Mouse (Mus musculus) embryonic facial prominence, embryonic 14.5 days (tissue): ENCODE data around the gene Nup37. TPM values are rescaled to one million over a fixed set of nuclear protein-coding genes. Genes with fewer than 3 reads are reported as not detected.

Experiments used
- ATAC-seq: fragments of 200-750 bp; cut with Nextera tagmentation; 2 replicates; pipeline ENCODE4 v1.8.0; 2017; ENCODE audit warnings: low read depth, moderate number of reproducible peaks, moderate TSS enrichment
- DNase-seq: peaks from one replicate; pipeline ENCODE4 v3.0.0-alpha.2; 2015; ENCODE audit warnings: low spot score
- H3K27ac ChIP-seq: fragments of 300-500 bp; sonication (generic); replicated peaks from 2 replicates; pipeline ENCODE4 v1.5.1; 2014; ENCODE audit warnings: low read depth, mild to moderate bottlenecking, low read length, moderate library complexity
- H3K27me3 ChIP-seq: fragments of 300-500 bp; sonication (generic); replicated peaks from 2 replicates; pipeline ENCODE4 v1.6.1; 2014; ENCODE audit warnings: low read length; ENCODE audit not compliant: control insufficient read depth, insufficient read depth
- H3K36me3 ChIP-seq: fragments of 300-500 bp; sonication (generic); 2 replicates; pipeline ENCODE4 v1.6.1; 2014; ENCODE audit warnings: low read length, mixed read lengths; ENCODE audit not compliant: control insufficient read depth, insufficient read depth
- H3K4me1 ChIP-seq: fragments of 300-500 bp; sonication (generic); 2 replicates; pipeline ENCODE4 v1.6.1; 2014; ENCODE audit warnings: antibody characterized with exemption, low read length; ENCODE audit not compliant: control insufficient read depth, insufficient read depth
- H3K4me2 ChIP-seq: fragments of 300-500 bp; sonication (generic); 2 replicates; pipeline ENCODE4 v1.6.1; 2014; ENCODE audit warnings: low read depth, mild to moderate bottlenecking, low read length, moderate library complexity, mixed read lengths
- H3K4me3 ChIP-seq: fragments of 300-500 bp; sonication (generic); 2 replicates; pipeline ENCODE4 v1.5.1; 2014; ENCODE audit warnings: low read depth, mild to moderate bottlenecking, low read length
- H3K9ac ChIP-seq: fragments of 300-500 bp; sonication (generic); 2 replicates; pipeline ENCODE4 v1.6.1; 2014; ENCODE audit warnings: low read depth, mild to moderate bottlenecking, low read length, moderate library complexity, mixed read lengths
- H3K9me3 ChIP-seq: fragments of 300-500 bp; sonication (generic); 2 replicates; pipeline ENCODE4 v1.6.1; 2016; ENCODE audit warnings: low read length; ENCODE audit not compliant: control insufficient read depth
- WGBS: fragments of 180-500 bp; shearing (Covaris S2); extraction: QIAGEN DNeasy Blood & Tissue Kit; methylation state at CpG from one replicate; pipeline ENCODE4 v1.1.7; 2014; 5-methylcytosine and 5-hydroxymethylcytosine counted together
- polyA plus RNA-seq: library from polyadenylated mRNA; unstranded; fragments of >200 nt; fragmentation: Nextera tagmentation; extraction: Ambion mirVana; gene quantifications from 2 replicates; pipeline ENCODE4 v1.2.1, GENCODE M21; 2014

The Nup37 gene
- polyA plus RNA-seq, result 64.9 and 76.5 TPM in 2 replicates

DNA sequence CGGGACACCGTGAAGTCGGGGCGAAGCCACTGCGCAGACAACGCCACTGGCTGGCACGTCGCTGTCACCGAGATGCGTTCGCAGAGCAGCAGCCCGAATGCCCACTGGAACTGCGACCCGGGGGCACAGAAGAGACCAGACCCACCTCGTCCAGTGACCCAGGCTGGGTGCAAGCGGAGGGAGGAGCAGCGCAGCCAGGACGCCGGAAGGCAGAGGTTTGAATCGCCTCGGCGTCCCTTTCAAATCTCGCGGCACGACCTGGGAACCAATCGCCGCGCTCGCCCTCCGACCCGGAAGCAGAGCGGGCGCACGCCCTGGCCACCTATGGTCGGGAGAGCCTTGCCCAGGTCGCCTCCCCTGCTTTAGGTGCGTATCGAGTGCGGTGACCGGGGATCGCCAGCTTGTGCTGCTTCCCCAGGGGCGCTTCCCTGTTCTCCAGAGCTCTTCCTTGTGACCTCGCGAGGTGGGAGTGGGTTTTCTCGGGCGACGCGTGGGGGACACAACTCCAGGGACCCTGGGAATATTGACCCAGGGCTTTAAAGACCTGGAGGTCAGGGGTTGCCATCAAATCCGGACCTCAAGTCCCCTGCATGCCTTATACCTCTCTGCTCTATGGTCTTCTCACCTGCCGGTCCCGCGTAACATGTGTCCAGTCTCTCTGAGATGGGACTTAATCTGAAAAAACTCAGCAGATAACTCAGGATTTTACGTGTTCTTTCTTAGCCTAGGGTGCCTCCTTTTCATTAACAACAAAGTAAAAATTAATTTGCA, at the start of gene Nup37, which contains the start of gene Parpbp:
Nup37 (plus strand) TSS at position 286 of the 771 bp plus-strand sequence.
Parpbp (minus strand) TSS at position 235 of the 771 bp plus-strand sequence.
- Histone ChIP-seq H3K4me2 (peak within 1 kb of the TSS; percentile 74), H3K27ac (no peak within 1 kb of the TSS), H3K4me3 (peak within 1 kb of the TSS; percentile 86), H3K9ac (peak within 1 kb of the TSS; percentile 86), H3K4me1 (peaks cover 16% of the 10 kb centered on the region), H3K36me3 (peaks cover 22% of the 10 kb centered on the region; the same call in 1 of the 2 replicates), H3K27me3 (no peaks in the 10 kb centered on the region), H3K9me3 (no peaks in the 10 kb centered on the region)
- DNase-seq (peak; percentile 89), ATAC-seq (peak; percentile 97)
- WGBS, result under 1% methylated on average over 44 of the region's 53 CpGs

DNA sequence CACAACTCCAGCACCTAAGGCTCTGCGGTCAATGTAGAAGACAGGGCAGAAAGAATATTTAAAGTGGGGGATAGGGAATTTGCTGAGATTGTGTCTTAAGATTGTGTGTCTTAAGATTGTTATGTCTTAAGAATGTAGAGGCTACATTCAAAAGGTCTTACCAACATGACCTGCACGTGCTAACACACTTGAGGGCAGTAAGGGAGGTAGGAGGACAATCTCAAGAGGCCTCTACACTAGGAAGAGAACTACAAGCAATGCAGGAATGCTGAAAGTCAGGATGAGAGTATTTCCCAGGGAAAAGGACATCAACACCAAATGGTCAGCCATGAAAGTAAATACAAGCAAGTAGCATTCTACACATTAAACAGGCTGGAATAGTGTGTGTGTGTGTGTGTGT, 40.6 kb upstream of the Nup37 start:
- WGBS, result 85% methylated on average over 2 of the region's 2 CpGs
- ATAC-seq (no peak), DNase-seq (no peak)
- Histone ChIP-seq H3K27me3 (no peaks in the 10 kb centered on the region), H3K27ac (no peak overlapping the region), H3K4me3 (no peak overlapping the region), H3K36me3 (no peaks in the 10 kb centered on the region), H3K9ac (no peak overlapping the region), H3K4me1 (no peaks in the 10 kb centered on the region), H3K4me2 (no peak overlapping the region), H3K9me3 (no peaks in the 10 kb centered on the region)

DNA sequence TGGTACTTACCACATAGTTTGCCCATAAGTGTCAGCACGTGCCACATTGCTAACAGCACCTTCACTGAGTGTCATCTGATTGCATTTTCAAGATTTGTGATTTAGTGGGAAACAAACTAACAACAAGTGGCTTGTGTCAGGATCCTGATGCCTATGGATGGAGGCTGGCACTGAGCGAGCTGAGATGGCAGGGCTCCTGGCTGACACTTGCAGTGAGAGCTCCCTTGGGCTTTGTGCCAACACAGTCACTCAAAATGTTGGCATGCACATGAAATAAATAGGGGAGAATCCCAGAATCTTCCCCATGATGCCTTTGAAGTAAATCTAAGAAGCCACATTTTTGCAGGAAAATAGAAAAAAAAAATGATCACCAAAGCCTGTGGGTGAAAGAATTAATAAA, 33.5 kb upstream of the Nup37 start:
- ATAC-seq (no peak), DNase-seq (no peak)
- Histone ChIP-seq H3K9ac (no peak overlapping the region), H3K9me3 (no peaks in the 10 kb centered on the region), H3K4me2 (no peak overlapping the region), H3K27ac (no peak overlapping the region), H3K4me3 (no peak overlapping the region), H3K27me3 (no peaks in the 10 kb centered on the region), H3K4me1 (no peaks in the 10 kb centered on the region), H3K36me3 (peaks cover 6% of the 10 kb centered on the region; the same call in 1 of the 2 replicates)
- WGBS, result 88% methylated on average over 2 of the region's 2 CpGs

DNA sequence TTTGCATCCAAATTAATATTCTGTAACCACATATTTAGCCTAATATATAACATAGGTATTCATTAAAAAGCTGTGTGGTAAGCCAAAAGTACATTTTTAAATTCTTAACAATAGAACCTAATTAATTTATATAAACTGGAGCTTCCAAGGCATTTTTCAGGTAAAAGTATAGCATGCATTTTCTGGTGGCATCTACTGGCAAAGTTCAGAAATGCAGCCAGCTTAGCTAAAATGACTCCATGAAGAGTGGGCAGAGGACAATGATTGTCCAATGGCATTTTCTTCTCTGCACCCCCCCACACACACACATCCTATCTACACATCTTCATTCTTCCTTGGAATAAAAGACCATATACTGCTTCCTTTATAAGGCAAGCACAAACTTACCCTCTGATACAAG, 27.1 kb upstream of the Nup37 start:
- ATAC-seq, result no peak
- H3K27me3 ChIP-seq, result no peaks in the 10 kb centered on the region
- H3K36me3 ChIP-seq, result no peaks in the 10 kb centered on the region
- DNase-seq, result no peak
- H3K4me3 ChIP-seq, result no peak overlapping the region
- H3K4me1 ChIP-seq, result no peaks in the 10 kb centered on the region
- H3K27ac ChIP-seq, result no peak overlapping the region
- no peaks in the 10 kb centered on the region for H3K9me3 ChIP-seq
- no peak overlapping the region for H3K9ac ChIP-seq
- H3K4me2 ChIP-seq, result no peak overlapping the region

DNA sequence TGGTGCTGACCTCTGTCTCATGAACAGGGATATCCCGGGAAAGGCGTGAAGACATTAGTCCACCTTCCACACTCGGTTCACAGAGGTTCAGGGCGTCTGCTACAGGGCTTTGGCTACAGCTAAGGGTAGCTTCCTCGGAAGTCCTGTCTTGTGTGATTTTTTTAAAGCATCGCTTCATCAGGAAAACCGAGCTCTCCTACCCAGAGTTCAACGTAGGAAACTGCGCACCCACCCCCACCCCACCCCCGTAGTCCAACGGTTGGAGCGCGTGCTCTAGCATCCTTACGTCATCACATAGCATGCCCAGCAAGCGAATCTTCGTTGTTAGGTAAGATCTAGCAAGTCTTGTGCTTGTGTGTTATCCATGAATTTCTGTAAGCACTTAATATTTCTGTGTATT, 11.2 kb upstream of the Nup37 start:
- Histone ChIP-seq H3K9ac (no peak overlapping the region), H3K4me2 (no peak overlapping the region), H3K36me3 (0 out of 2 replicates have a peak, but pooled peaks cover 8% of the 10 kb centered on the region), H3K27ac (no peak overlapping the region), H3K9me3 (no peaks in the 10 kb centered on the region), H3K27me3 (no peaks in the 10 kb centered on the region), H3K4me1 (no peaks in the 10 kb centered on the region), H3K4me3 (no peak overlapping the region)
- 94% methylated on average over 16 of the region's 16 CpGs for WGBS
- ATAC-seq (no peak), DNase-seq (no peak)

DNA sequence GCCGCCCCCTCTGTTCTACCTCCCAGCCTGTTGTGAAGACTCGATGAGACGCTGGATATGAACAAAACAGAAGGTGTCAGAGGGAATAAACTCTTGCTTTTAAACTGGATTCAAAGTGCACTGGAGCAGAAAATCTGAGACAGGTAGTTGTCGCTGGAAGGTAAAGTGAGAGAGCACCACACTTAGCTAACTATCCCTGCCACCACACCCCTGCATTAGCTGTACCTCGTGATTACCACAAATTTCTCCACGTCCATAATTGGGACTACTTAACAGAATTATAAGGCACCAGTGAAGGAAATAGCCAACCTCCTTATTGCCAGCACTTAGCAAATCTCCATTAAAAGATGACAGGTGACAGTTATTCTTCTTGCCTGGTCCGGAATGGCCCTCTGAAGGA, 605 bp upstream of the Nup37 start:
- DNase-seq (no peak), ATAC-seq (0 out of 2 replicates have a peak, but pooled peaks have one; percentile 2)
- no peaks in the 10 kb centered on the region for H3K9me3 ChIP-seq
- no peaks in the 10 kb centered on the region for H3K27me3 ChIP-seq
- H3K4me1 ChIP-seq, result peaks cover 16% of the 10 kb centered on the region
- 18% methylated on average over 7 of the region's 7 CpGs for WGBS
- H3K27ac ChIP-seq, result no peak overlapping the region
- peaks cover 22% of the 10 kb centered on the region; the same call in 1 of the 2 replicates for H3K36me3 ChIP-seq
- peak overlapping the region; percentile 86 for H3K4me3 ChIP-seq
- peak overlapping the region; percentile 74 for H3K4me2 ChIP-seq
- peak overlapping the region; percentile 86 for H3K9ac ChIP-seq

DNA sequence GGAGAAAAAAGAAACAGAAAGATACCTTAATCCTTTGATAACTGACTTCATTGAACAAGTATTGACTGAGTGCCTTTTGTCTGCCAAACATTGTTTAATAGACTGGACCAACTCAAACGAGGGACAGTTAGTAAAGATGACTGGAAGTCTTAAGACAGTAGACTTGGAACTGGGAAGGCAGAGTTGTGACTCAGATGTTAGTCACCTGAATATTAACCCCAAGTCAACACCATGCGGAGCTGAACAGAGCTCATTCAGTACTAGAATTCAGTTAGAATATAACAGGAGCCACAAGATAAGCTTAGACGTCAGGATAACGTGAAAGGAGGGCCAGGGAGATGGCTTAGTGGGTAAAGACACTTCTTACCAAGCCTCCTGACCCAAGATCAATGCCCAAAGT, 3.6 kb downstream of the Nup37 start:
- Histone ChIP-seq H3K4me3 (no peak overlapping the region), H3K9ac (no peak overlapping the region), H3K9me3 (no peaks in the 10 kb centered on the region), H3K27me3 (no peaks in the 10 kb centered on the region), H3K4me1 (peaks cover 15% of the 10 kb centered on the region), H3K27ac (no peak overlapping the region), H3K36me3 (peaks cover 41% of the 10 kb centered on the region), H3K4me2 (no peak overlapping the region)
- 89% methylated on average over 4 of the region's 4 CpGs for WGBS
- no peak for DNase-seq
- ATAC-seq, result no peak

DNA sequence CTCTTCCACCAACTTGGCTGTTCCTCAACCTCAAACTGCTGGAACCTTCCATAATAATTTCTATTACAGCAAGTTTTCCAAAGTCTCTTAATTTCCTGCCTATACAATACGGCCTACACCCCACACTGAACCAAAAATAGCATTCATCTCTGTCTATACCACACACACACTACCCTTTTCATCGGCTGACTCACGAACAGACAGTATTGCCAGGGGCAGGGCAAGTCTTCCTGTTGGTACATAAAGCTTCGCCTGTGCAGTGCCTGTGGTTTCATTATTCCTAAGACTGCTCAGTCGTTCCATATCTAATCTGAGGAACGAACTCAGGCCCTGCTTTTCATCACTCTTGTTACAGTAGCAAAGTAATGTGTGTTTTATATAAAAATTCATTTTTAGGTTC, 4.9 kb downstream of the Nup37 start:
- Histone ChIP-seq H3K4me2 (no peak overlapping the region), H3K4me3 (no peak overlapping the region), H3K9me3 (no peaks in the 10 kb centered on the region), H3K27me3 (no peaks in the 10 kb centered on the region), H3K4me1 (peaks cover 5% of the 10 kb centered on the region; the same call in 1 of the 2 replicates), H3K27ac (no peak overlapping the region), H3K36me3 (peaks cover 46% of the 10 kb centered on the region), H3K9ac (no peak overlapping the region)
- DNase-seq, result peak; percentile 6
- WGBS, result 62% methylated on average over 6 of the region's 6 CpGs
- ATAC-seq, result no peak

DNA sequence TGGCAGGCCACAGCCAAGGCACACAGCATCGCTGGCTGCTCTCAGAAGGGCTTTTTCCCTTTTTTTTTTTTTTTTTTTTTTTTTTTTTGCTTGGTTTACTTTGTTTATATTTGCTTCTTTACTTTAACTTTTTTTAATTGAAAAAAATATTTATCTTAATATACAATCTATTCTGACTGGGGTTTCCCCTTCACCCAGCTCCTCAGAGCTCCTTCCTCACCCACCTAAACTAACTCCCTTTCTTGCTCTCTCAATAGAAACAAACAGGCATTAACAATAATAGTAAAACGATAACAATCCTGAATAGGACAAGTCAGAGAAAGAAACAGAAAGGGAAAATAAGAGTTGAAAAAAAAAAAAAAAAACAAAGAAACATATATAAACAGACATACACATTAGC, 15.3 kb downstream of the Nup37 start:
- WGBS, result 98% methylated on average over 2 of the region's 2 CpGs
- peaks cover 58% of the 10 kb centered on the region for H3K36me3 ChIP-seq
- H3K9me3 ChIP-seq, result 0 out of 2 replicates have a peak, but pooled peaks cover 4% of the 10 kb centered on the region
- H3K4me1 ChIP-seq, result no peaks in the 10 kb centered on the region
- no peaks in the 10 kb centered on the region for H3K27me3 ChIP-seq
- H3K4me3 ChIP-seq, result no peak overlapping the region
- no peak overlapping the region for H3K4me2 ChIP-seq
- no peak overlapping the region for H3K9ac ChIP-seq
- ATAC-seq, result no peak
- no peak overlapping the region for H3K27ac ChIP-seq
- no peak for DNase-seq
